Mouse (Mus musculus): ENCODE measurements around the gene Rpl14. TPM values are rescaled to one million over a fixed set of nuclear protein-coding genes. Genes with fewer than 3 reads are reported as not detected.
A peak's percentile ranks its signal among the peaks of the same experiment; 100 is the strongest.

Rpl14 gene
- total and polyA plus RNA-seq, 2 experiments = 113 to 174 TPM

DNA sequence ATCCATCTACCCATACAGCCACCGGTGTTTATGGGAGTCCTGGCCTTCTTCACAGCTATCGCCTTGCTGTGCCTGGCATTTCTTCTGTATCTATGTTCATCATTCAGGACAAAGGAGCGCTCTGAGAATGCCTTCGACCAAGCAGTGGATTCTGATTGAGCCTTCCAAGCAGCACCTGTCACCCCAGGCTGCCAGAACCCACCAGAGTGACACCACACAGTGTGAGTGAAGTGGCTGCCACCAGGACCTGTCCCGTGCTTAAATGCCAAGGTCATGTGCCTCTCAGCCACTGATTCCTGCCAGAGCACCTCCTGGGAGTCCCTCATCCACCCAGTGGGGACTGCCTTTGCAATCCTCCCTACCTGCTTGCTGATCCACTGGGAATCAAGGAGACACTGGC is 4.9 kb upstream of the Rpl14 start:
- H3K36me3 ChIP-seq (ENCODE audit: control insufficient read depth, insufficient read depth, low read length) = no peaks in the 10 kb centered on the region
- H3K4me1 ChIP-seq (ENCODE audit: control insufficient read depth, insufficient read depth, low read length) = 0 out of 2 replicates have a peak, but pooled peaks cover 2% of the 10 kb centered on the region
- H3K4me3 ChIP-seq (ENCODE audit: insufficient read depth, low read depth, low read length) = no peak overlapping the region
- TF ChIP-seq CTCF (IDR thresholded peaks at IDR 0.05; ENCODE audit: low read depth, low read length) (no peak), POLR2A (IDR thresholded peaks at IDR 0.05; ENCODE audit: extremely low read depth, insufficient read depth, low read length) (no peak)
- DNase-seq (ENCODE audit: extremely low read depth, low read depth, low spot score) = no peak
- peaks cover under 1% of the 10 kb centered on the region; the same call in 1 of the 2 replicates for H3K79me2 ChIP-seq (ENCODE audit: control insufficient read depth, insufficient read depth, low read length)
- no peaks in the 10 kb centered on the region for H3K27me3 ChIP-seq (ENCODE audit: control insufficient read depth, insufficient read depth, low read length)
- H3K9ac ChIP-seq (ENCODE audit: low read depth, low read length) = no peak overlapping the region
- H3K27ac ChIP-seq (replicated peaks; ENCODE audit: insufficient read depth, low read depth, low read length) = no peak overlapping the region
- 70% methylated on average over 5 of the region's 5 CpGs for WGBS

DNA sequence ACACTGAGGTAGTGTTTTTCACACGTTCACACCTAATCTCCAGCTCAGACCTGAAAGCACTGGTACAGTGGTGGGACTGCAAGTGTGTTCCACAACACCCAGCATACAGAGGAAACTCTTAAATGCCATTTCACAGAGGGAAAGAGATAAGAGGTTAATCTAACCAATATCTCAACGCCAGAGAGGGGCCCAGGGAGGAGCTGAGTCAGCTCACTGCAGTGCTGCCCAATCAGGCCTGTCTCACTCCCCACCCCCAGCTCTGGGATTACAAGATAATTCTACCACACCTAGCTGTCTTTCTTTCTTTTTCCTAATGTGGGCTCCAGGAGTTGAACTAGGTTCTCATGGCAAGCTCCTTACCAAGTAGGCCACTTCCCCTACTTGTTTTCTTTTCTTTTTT is 2.3 kb upstream of the Rpl14 start:
- DNase-seq (ENCODE audit: extremely low read depth, low read depth, low spot score) = no peak
- Histone ChIP-seq H3K4me3 (ENCODE audit: insufficient read depth, low read depth, low read length) (no peak overlapping the region), H3K27ac (replicated peaks; ENCODE audit: insufficient read depth, low read depth, low read length) (no peak overlapping the region), H3K36me3 (ENCODE audit: control insufficient read depth, insufficient read depth, low read length) (peaks cover 14% of the 10 kb centered on the region; the same call in 1 of the 2 replicates), H3K27me3 (ENCODE audit: control insufficient read depth, insufficient read depth, low read length) (no peaks in the 10 kb centered on the region), H3K9ac (ENCODE audit: low read depth, low read length) (no peak overlapping the region), H3K79me2 (ENCODE audit: control insufficient read depth, insufficient read depth, low read length) (peaks cover 10% of the 10 kb centered on the region; the same call in 1 of the 2 replicates), H3K4me1 (ENCODE audit: control insufficient read depth, insufficient read depth, low read length) (peaks cover 5% of the 10 kb centered on the region)
- TF ChIP-seq POLR2A (IDR thresholded peaks at IDR 0.05; ENCODE audit: extremely low read depth, insufficient read depth, low read length) (no peak), CTCF (IDR thresholded peaks at IDR 0.05; ENCODE audit: low read depth, low read length) (no peak)
- 64% methylated on average over 2 of the region's 2 CpGs for WGBS

DNA sequence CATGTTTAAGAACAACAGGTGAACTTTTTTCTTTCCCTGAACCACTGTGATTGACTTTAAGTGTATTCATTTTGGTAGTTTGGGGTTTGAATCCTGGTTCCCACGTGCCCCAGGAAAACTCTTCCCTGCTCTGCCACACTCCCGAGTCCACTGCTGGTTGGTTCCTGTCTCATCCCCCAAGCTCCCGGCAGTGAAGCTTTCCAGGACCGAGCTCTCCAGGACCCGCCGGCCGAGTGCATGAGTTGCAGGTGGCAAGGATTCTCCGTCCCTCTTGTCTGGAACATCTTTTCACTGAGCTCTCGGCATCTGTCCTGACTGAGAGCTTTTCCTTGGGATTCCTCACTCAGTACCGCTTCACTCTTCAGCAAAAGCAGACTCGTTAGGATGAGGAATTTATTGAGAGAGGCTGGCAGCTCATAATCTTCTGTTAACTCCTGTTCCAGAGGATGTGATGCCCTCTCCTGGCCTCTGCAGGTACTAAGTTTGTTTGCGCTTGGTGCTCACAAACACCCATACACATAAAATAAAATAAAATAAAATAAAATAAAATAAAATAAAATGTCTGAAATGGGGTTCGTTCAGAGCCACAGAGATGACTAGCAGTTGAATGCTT is 1.4 kb upstream of the Rpl14 start:
- Histone ChIP-seq H3K36me3 (ENCODE audit: control insufficient read depth, insufficient read depth, low read length) (peaks cover 19% of the 10 kb centered on the region; the same call in 1 of the 2 replicates), H3K27me3 (ENCODE audit: control insufficient read depth, insufficient read depth, low read length) (no peaks in the 10 kb centered on the region), H3K4me3 (ENCODE audit: insufficient read depth, low read depth, low read length) (no peak overlapping the region), H3K9ac (ENCODE audit: low read depth, low read length) (no peak overlapping the region), H3K27ac (replicated peaks; ENCODE audit: insufficient read depth, low read depth, low read length) (no peak overlapping the region), H3K79me2 (ENCODE audit: control insufficient read depth, insufficient read depth, low read length) (peaks cover 10% of the 10 kb centered on the region; the same call in 1 of the 2 replicates), H3K4me1 (ENCODE audit: control insufficient read depth, insufficient read depth, low read length) (peaks cover 5% of the 10 kb centered on the region)
- 73% methylated on average over 13 of the region's 13 CpGs for WGBS
- TF ChIP-seq POLR2A (IDR thresholded peaks at IDR 0.05; ENCODE audit: extremely low read depth, insufficient read depth, low read length) (no peak), CTCF (IDR thresholded peaks at IDR 0.05; ENCODE audit: low read depth, low read length) (no peak)
- DNase-seq (ENCODE audit: extremely low read depth, low read depth, low spot score) = peak; percentile 15

DNA sequence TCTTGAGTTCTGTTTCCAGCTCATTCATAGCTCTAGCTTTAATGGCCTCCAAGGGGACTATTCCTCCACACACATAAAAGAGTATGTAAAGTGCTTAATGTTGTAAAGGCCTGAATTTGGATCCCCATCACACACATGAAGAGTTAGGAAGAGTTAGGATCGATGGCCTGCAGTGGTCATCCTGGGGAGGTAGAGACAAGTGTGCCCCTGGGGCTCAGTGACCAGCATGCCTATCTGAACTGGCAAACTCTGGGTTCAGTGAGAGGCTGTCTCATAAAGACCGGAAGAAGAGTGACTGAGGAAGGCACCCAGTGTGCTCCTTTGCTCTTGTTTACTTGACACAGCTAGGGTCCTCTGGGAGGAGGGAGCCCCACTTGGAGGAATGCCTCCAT is 914 bp upstream of the Rpl14 start:
- H3K36me3 ChIP-seq (ENCODE audit: control insufficient read depth, insufficient read depth, low read length) = peaks cover 23% of the 10 kb centered on the region; the same call in 1 of the 2 replicates
- TF ChIP-seq CTCF (IDR thresholded peaks at IDR 0.05; ENCODE audit: low read depth, low read length) = no peak
- TF ChIP-seq POLR2A (IDR thresholded peaks at IDR 0.05; ENCODE audit: extremely low read depth, insufficient read depth, low read length) = no peak
- H3K27ac ChIP-seq (replicated peaks; ENCODE audit: insufficient read depth, low read depth, low read length) = no peak overlapping the region
- H3K4me3 ChIP-seq (ENCODE audit: insufficient read depth, low read depth, low read length) = no peak overlapping the region
- peaks cover 5% of the 10 kb centered on the region for H3K4me1 ChIP-seq (ENCODE audit: control insufficient read depth, insufficient read depth, low read length)
- 58% methylated on average over 2 of the region's 2 CpGs for WGBS
- no peak for DNase-seq (ENCODE audit: extremely low read depth, low read depth, low spot score)
- no peak overlapping the region for H3K9ac ChIP-seq (ENCODE audit: low read depth, low read length)
- peaks cover 10% of the 10 kb centered on the region; the same call in 1 of the 2 replicates for H3K79me2 ChIP-seq (ENCODE audit: control insufficient read depth, insufficient read depth, low read length)
- H3K27me3 ChIP-seq (ENCODE audit: control insufficient read depth, insufficient read depth, low read length) = no peaks in the 10 kb centered on the region

DNA sequence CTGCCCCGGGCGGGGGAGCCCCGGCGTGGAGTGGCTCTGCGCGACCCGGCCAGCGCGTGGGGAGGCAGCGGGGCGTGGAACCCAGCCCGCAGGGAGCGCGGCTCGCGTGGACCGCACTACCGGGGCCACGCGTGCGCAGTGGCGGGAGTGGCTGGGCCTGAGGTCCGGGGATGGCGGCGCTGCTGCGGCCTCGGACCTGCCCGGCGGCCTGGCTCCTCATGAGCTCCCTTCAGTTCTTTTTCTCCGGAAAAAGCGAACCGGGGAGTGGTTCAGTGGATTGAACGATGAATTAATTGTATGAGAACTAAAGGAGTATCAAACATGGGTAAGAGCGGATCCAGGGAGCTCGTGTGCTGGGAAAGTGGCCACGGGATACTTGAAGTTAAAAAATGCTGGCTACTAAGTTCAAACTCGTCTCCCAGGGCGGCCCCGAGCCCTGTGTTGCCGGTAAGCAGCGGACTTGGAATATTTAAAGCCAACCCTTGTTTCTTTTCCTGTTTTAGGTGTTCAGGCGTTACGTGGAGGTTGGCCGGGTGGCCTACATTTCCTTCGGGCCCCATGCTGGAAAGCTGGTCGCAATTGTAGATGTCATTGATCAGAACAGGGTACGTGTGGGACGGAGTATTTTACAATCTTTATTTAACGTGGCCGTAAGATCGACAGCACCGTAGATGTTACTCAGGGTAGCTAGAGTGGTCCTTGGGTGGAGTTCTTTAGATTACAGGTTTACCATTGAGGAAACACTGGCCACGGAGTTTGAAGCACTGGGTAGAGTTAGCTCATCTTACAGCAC is 545 bp downstream of the Rpl14 start:
- Histone ChIP-seq H3K27ac (replicated peaks; ENCODE audit: insufficient read depth, low read depth, low read length) (peak overlapping the region; percentile 81), H3K36me3 (ENCODE audit: control insufficient read depth, insufficient read depth, low read length) (peaks cover 23% of the 10 kb centered on the region; the same call in 1 of the 2 replicates), H3K9ac (ENCODE audit: low read depth, low read length) (peak overlapping the region; percentile 99), H3K27me3 (ENCODE audit: control insufficient read depth, insufficient read depth, low read length) (no peaks in the 10 kb centered on the region), H3K79me2 (ENCODE audit: control insufficient read depth, insufficient read depth, low read length) (peaks cover 10% of the 10 kb centered on the region; the same call in 1 of the 2 replicates), H3K4me3 (ENCODE audit: insufficient read depth, low read depth, low read length) (peak overlapping the region; percentile 95), H3K4me1 (ENCODE audit: control insufficient read depth, insufficient read depth, low read length) (peaks cover 5% of the 10 kb centered on the region)
- under 1% methylated on average over 53 of the region's 53 CpGs for WGBS
- DNase-seq (ENCODE audit: extremely low read depth, low read depth, low spot score) = peak; percentile 25
- TF ChIP-seq POLR2A (IDR thresholded peaks at IDR 0.05; ENCODE audit: extremely low read depth, insufficient read depth, low read length) (no peak), CTCF (IDR thresholded peaks at IDR 0.05; ENCODE audit: low read depth, low read length) (no peak)
